Mouse (Mus musculus): ENCODE data around the gene Cacna1c.

Gene Cacna1c

GRCm38 (mm10) chr6:118689447-118689846 is 506.8 kb downstream of the Cacna1c start:
- Histone ChIP-seq H3K9me3 (ENCODE audit: low read length) (no peaks in the 10 kb centered on the region), H3K36me3 (ENCODE audit: insufficient read depth, low read length) (no peaks in the 10 kb centered on the region), H3K4me1 (replicated peaks; ENCODE audit: low read depth, low read length) (no peaks in the 10 kb centered on the region), H3K4me3 (replicated peaks; ENCODE audit: low read length) (no peak overlapping the region), H3K27me3 (ENCODE audit: insufficient read depth, low read length) (no peaks in the 10 kb centered on the region)
- TF ChIP-seq CTCF (conservative IDR thresholded peaks at IDR 0.05; ENCODE audit: low read length) (no peak), POU5F1 (IDR thresholded peaks at IDR 0.05; ENCODE audit: borderline replicate concordance, low read length) (no peak), NANOG (IDR thresholded peaks at IDR 0.05; ENCODE audit: borderline replicate concordance, low read length) (no peak)

- H3K4me1 ChIP-seq (replicated peaks; ENCODE audit: low read depth, low read length): no peaks in the 10 kb centered on the region
- H3K9me3 ChIP-seq (ENCODE audit: low read length): no peaks in the 10 kb centered on the region
- no peaks in the 10 kb centered on the region for H3K36me3 ChIP-seq (ENCODE audit: insufficient read depth, low read length)
- H3K27me3 ChIP-seq (ENCODE audit: insufficient read depth, low read length): peaks cover 3% of the 10 kb centered on the region; the same call in 1 of the 2 replicates
- H3K4me3 ChIP-seq (replicated peaks; ENCODE audit: low read length): no peak overlapping the region
- TF ChIP-seq POU5F1 (IDR thresholded peaks at IDR 0.05; ENCODE audit: borderline replicate concordance, low read length) (no peak), CTCF (conservative IDR thresholded peaks at IDR 0.05; ENCODE audit: low read length) (no peak), NANOG (IDR thresholded peaks at IDR 0.05; ENCODE audit: borderline replicate concordance, low read length) (no peak)
Observed at GRCm38 (mm10) chr6:118688856-118689255, 507.4 kb downstream of the Cacna1c start.

GRCm38 (mm10) chr6:118680814-118681213 is 515.4 kb downstream of the Cacna1c start:
- Histone ChIP-seq H3K4me1 (replicated peaks; ENCODE audit: low read depth, low read length) (no peaks in the 10 kb centered on the region), H3K27me3 (ENCODE audit: insufficient read depth, low read length) (peaks cover 5% of the 10 kb centered on the region; the same call in 1 of the 2 replicates), H3K4me3 (replicated peaks; ENCODE audit: low read length) (no peak overlapping the region), H3K36me3 (ENCODE audit: insufficient read depth, low read length) (no peaks in the 10 kb centered on the region), H3K9me3 (ENCODE audit: low read length) (peaks cover 8% of the 10 kb centered on the region; the same call in 1 of the 2 replicates)
- no peak for TF ChIP-seq NANOG (IDR thresholded peaks at IDR 0.05; ENCODE audit: borderline replicate concordance, low read length)

- H3K9me3 ChIP-seq (ENCODE audit: low read length): peaks cover 8% of the 10 kb centered on the region; the same call in 1 of the 2 replicates
- no peak overlapping the region for H3K4me3 ChIP-seq (replicated peaks; ENCODE audit: low read length)
Observed at GRCm38 (mm10) chr6:118678031-118678430, 518.2 kb downstream of the Cacna1c start.

GRCm38 (mm10) chr6:118677306-118677705 is 518.9 kb downstream of the Cacna1c start:
- Histone ChIP-seq H3K4me1 (replicated peaks; ENCODE audit: low read depth, low read length) (no peaks in the 10 kb centered on the region), H3K9me3 (ENCODE audit: low read length) (peaks cover 8% of the 10 kb centered on the region; the same call in 1 of the 2 replicates), H3K27me3 (ENCODE audit: insufficient read depth, low read length) (no peaks in the 10 kb centered on the region), H3K4me3 (replicated peaks; ENCODE audit: low read length) (no peak overlapping the region), H3K36me3 (ENCODE audit: insufficient read depth, low read length) (no peaks in the 10 kb centered on the region)
- TF ChIP-seq NANOG (IDR thresholded peaks at IDR 0.05; ENCODE audit: borderline replicate concordance, low read length): no peak
- no peak for TF ChIP-seq POU5F1 (IDR thresholded peaks at IDR 0.05; ENCODE audit: borderline replicate concordance, low read length)
- no peak for TF ChIP-seq CTCF (conservative IDR thresholded peaks at IDR 0.05; ENCODE audit: low read length)

More at GRCm38 (mm10) chr6:118678031-118678430, 518.2 kb downstream of the Cacna1c start:
- Histone ChIP-seq H3K27me3 (ENCODE audit: insufficient read depth, low read length) (no peaks in the 10 kb centered on the region), H3K36me3 (ENCODE audit: insufficient read depth, low read length) (no peaks in the 10 kb centered on the region), H3K4me1 (replicated peaks; ENCODE audit: low read depth, low read length) (no peaks in the 10 kb centered on the region)
- no peak for TF ChIP-seq CTCF (conservative IDR thresholded peaks at IDR 0.05; ENCODE audit: low read length)
- TF ChIP-seq NANOG (IDR thresholded peaks at IDR 0.05; ENCODE audit: borderline replicate concordance, low read length): no peak
- TF ChIP-seq POU5F1 (IDR thresholded peaks at IDR 0.05; ENCODE audit: borderline replicate concordance, low read length): no peak

GRCm38 (mm10) chr6:118674781-118675180 is 521.4 kb downstream of the Cacna1c start:
- TF ChIP-seq NANOG (IDR thresholded peaks at IDR 0.05; ENCODE audit: borderline replicate concordance, low read length) (no peak), CTCF (conservative IDR thresholded peaks at IDR 0.05; ENCODE audit: low read length) (no peak), POU5F1 (IDR thresholded peaks at IDR 0.05; ENCODE audit: borderline replicate concordance, low read length) (no peak)
- Histone ChIP-seq H3K4me1 (replicated peaks; ENCODE audit: low read depth, low read length) (no peaks in the 10 kb centered on the region), H3K4me3 (replicated peaks; ENCODE audit: low read length) (no peak overlapping the region), H3K36me3 (ENCODE audit: insufficient read depth, low read length) (no peaks in the 10 kb centered on the region), H3K9me3 (ENCODE audit: low read length) (no peaks in the 10 kb centered on the region), H3K27me3 (ENCODE audit: insufficient read depth, low read length) (no peaks in the 10 kb centered on the region; the same call in 1 of the 2 replicates)

- H3K4me3 ChIP-seq (replicated peaks; ENCODE audit: low read length): no peak overlapping the region
- H3K4me1 ChIP-seq (replicated peaks; ENCODE audit: low read depth, low read length): no peaks in the 10 kb centered on the region
- no peaks in the 10 kb centered on the region; the same call in 1 of the 2 replicates for H3K27me3 ChIP-seq (ENCODE audit: insufficient read depth, low read length)
- no peaks in the 10 kb centered on the region for H3K36me3 ChIP-seq (ENCODE audit: insufficient read depth, low read length)
- TF ChIP-seq CTCF (conservative IDR thresholded peaks at IDR 0.05; ENCODE audit: low read length) (no peak), NANOG (IDR thresholded peaks at IDR 0.05; ENCODE audit: borderline replicate concordance, low read length) (no peak), POU5F1 (IDR thresholded peaks at IDR 0.05; ENCODE audit: borderline replicate concordance, low read length) (no peak)
- no peaks in the 10 kb centered on the region for H3K9me3 ChIP-seq (ENCODE audit: low read length)
Observed at GRCm38 (mm10) chr6:118673974-118674695, 522.1 kb downstream of the Cacna1c start.

- Histone ChIP-seq H3K36me3 (ENCODE audit: insufficient read depth, low read length) (no peaks in the 10 kb centered on the region), H3K4me1 (replicated peaks; ENCODE audit: low read depth, low read length) (no peaks in the 10 kb centered on the region), H3K9me3 (ENCODE audit: low read length) (no peaks in the 10 kb centered on the region; the same call in 1 of the 2 replicates), H3K27me3 (ENCODE audit: insufficient read depth, low read length) (peaks cover 6% of the 10 kb centered on the region; the same call in 1 of the 2 replicates), H3K4me3 (replicated peaks; ENCODE audit: low read length) (no peak overlapping the region)
- TF ChIP-seq CTCF (conservative IDR thresholded peaks at IDR 0.05; ENCODE audit: low read length) (no peak), POU5F1 (IDR thresholded peaks at IDR 0.05; ENCODE audit: borderline replicate concordance, low read length) (no peak), NANOG (IDR thresholded peaks at IDR 0.05; ENCODE audit: borderline replicate concordance, low read length) (no peak)
Observed at GRCm38 (mm10) chr6:118653331-118653730, 542.9 kb downstream of the Cacna1c start.
